Mouse (Mus musculus): Measurements from ENCODE around the gene Psg21. TPM values are rescaled to one million over a fixed set of nuclear protein-coding genes. Genes with fewer than 3 reads are reported as not detected.
"Not testable (repeated sequence)": the region's sequence is repeated elsewhere in the genome, so short reads cannot be mapped to it uniquely, and the experiment has no call there.

Gene Psg21
- polyA plus RNA-seq (2015; fragmentation: Nextera tagmentation; extraction: Ambion mirVana): not detected in 2 replicates

DNA sequence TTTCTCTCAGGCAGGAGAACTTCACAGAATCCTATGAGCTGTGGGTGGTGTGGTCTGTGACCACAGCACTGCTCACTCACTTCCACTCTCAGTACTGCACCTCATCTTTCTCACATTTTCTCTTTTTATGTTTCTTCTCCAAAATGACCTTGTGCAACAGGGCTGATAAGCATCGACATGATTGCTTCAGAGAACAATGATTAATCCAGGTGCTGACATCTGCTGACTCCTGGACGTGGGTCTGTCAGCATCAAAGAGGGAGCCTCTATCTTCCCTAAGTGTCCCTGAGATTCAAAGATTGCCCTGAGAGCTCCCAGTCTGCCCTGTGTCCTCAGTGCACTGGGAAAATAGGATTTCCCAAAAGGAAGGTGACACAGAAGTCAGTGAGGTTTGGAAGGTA is at the start of gene Psg21:
Gene Psg21 (minus strand): TSS at position 101 of the 400 bp plus-strand sequence.
- 33% methylated on average over 1 of the region's 2 CpGs for WGBS
- H3K27ac ChIP-seq (ENCODE audit: low read length); H3K9me3 ChIP-seq (ENCODE audit: low read length); H3K36me3 ChIP-seq (ENCODE audit: insufficient read depth, low read length); H3K27me3 ChIP-seq (ENCODE audit: insufficient read depth, low read length); H3K4me3 ChIP-seq (ENCODE audit: low read length); H3K9ac ChIP-seq (replicated peaks; ENCODE audit: low read length); ATAC-seq (ENCODE audit: low FRiP score, low TSS enrichment); H3K4me2 ChIP-seq (replicated peaks; ENCODE audit: low read depth, low read length); H3K4me1 ChIP-seq (ENCODE audit: insufficient read depth, low read length): not testable (repeated sequence)

GRCm38 (mm10) chr7:18686085-18686484 is 29.6 kb upstream of the Psg21 start, which contains the start of gene Psg20:
Gene Psg20, minus strand, starts transcription at chr7:18686185.
- Histone ChIP-seq H3K9me3 (ENCODE audit: low read length) (no peaks in the 10 kb centered on the region), H3K9ac (replicated peaks; ENCODE audit: low read length) (no peak within 1 kb of the TSS), H3K4me1 (ENCODE audit: insufficient read depth, low read length) (no peaks in the 10 kb centered on the region), H3K27me3 (ENCODE audit: insufficient read depth, low read length) (no peaks in the 10 kb centered on the region), H3K4me3 (ENCODE audit: low read length) (no peak within 1 kb of the TSS), H3K36me3 (ENCODE audit: insufficient read depth, low read length) (no peaks in the 10 kb centered on the region), H3K4me2 (replicated peaks; ENCODE audit: low read depth, low read length) (no peak within 1 kb of the TSS), H3K27ac (ENCODE audit: low read length) (no peak within 1 kb of the TSS)
- ATAC-seq (ENCODE audit: low FRiP score, low TSS enrichment): no peak
- WGBS: 67% methylated on average over 2 of the region's 2 CpGs

GRCm38 (mm10) chr7:18685586-18685985 is 29.1 kb upstream of the Psg21 start:
- no peaks in the 10 kb centered on the region for H3K9me3 ChIP-seq (ENCODE audit: low read length)
- H3K36me3 ChIP-seq (ENCODE audit: insufficient read depth, low read length): no peaks in the 10 kb centered on the region
- H3K4me3 ChIP-seq (ENCODE audit: low read length): no peak overlapping the region
- H3K4me1 ChIP-seq (ENCODE audit: insufficient read depth, low read length): no peaks in the 10 kb centered on the region
- H3K27me3 ChIP-seq (ENCODE audit: insufficient read depth, low read length): no peaks in the 10 kb centered on the region
- H3K9ac ChIP-seq (replicated peaks; ENCODE audit: low read length): no peak overlapping the region
- no peak overlapping the region for H3K4me2 ChIP-seq (replicated peaks; ENCODE audit: low read depth, low read length)
- ATAC-seq (ENCODE audit: low FRiP score, low TSS enrichment): no peak
- H3K27ac ChIP-seq (ENCODE audit: low read length): no peak overlapping the region

DNA sequence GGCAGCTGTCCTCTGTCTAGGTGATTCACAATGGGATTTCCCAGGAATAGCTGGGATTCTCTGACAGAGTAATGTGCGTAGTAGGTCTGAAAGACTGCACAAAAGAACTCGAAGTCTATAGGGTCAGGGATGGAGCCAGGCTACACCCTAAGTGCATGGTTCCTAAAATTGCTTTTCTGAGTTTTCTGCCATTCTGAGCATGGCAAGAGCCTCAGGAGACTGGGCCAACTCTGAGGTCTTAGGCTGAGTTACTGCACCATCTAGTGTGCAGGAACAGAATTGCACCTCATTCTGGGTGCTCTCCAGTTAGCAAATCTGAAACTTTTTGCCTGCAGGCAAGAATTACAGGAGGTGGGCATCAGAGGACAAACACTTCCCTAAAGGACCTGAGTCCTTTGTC is 23.2 kb upstream of the Psg21 start:
- H3K9ac ChIP-seq (replicated peaks; ENCODE audit: low read length): no peak overlapping the region
- H3K27ac ChIP-seq (ENCODE audit: low read length): no peak overlapping the region
- H3K4me1 ChIP-seq (ENCODE audit: insufficient read depth, low read length): no peaks in the 10 kb centered on the region
- no peak overlapping the region for H3K4me2 ChIP-seq (replicated peaks; ENCODE audit: low read depth, low read length)
- H3K27me3 ChIP-seq (ENCODE audit: insufficient read depth, low read length): no peaks in the 10 kb centered on the region
- WGBS: 57% methylated on average over 2 of the region's 2 CpGs
- no peak for ATAC-seq (ENCODE audit: low FRiP score, low TSS enrichment)
- no peaks in the 10 kb centered on the region for H3K9me3 ChIP-seq (ENCODE audit: low read length)
- H3K36me3 ChIP-seq (ENCODE audit: insufficient read depth, low read length): no peaks in the 10 kb centered on the region
- H3K4me3 ChIP-seq (ENCODE audit: low read length): no peak overlapping the region

DNA sequence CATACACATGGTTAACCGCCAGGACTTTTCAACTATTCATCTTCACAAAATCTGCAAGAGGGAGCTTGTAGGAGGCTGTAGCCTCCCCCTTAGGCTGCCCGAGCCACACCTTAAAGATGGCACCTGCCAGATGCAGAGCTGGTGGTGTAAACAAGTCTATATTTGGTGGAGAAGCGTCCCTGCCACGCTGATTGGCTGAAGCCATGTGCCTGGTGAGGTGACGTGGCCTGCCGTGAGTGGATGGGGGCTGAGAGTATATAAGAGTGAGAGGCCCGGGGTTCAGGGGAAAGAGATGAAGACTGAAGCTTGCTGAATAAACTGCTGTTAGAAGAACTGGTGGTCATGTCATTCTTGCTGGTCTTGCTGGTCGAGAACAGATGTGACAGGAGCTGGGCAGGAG is 29.6 kb downstream of the Psg21 start:
- H3K4me3 ChIP-seq (ENCODE audit: low read length); H3K27me3 ChIP-seq (ENCODE audit: insufficient read depth, low read length); ATAC-seq (ENCODE audit: low FRiP score, low TSS enrichment); H3K27ac ChIP-seq (ENCODE audit: low read length); H3K9me3 ChIP-seq (ENCODE audit: low read length); H3K4me1 ChIP-seq (ENCODE audit: insufficient read depth, low read length); H3K36me3 ChIP-seq (ENCODE audit: insufficient read depth, low read length); H3K9ac ChIP-seq (replicated peaks; ENCODE audit: low read length); H3K4me2 ChIP-seq (replicated peaks; ENCODE audit: low read depth, low read length): not testable (repeated sequence)
- 87% methylated on average over 8 of the region's 8 CpGs for WGBS

- H3K4me3 ChIP-seq (ENCODE audit: low read length); H3K27ac ChIP-seq (ENCODE audit: low read length); ATAC-seq (ENCODE audit: low FRiP score, low TSS enrichment); H3K27me3 ChIP-seq (ENCODE audit: insufficient read depth, low read length); H3K36me3 ChIP-seq (ENCODE audit: insufficient read depth, low read length); H3K9me3 ChIP-seq (ENCODE audit: low read length); H3K4me1 ChIP-seq (ENCODE audit: insufficient read depth, low read length); H3K4me2 ChIP-seq (replicated peaks; ENCODE audit: low read depth, low read length); H3K9ac ChIP-seq (replicated peaks; ENCODE audit: low read length): not testable (repeated sequence)
- 50% methylated on average over 1 of the region's 2 CpGs for WGBS
These were observed 40.1 kb downstream of the Psg21 start, which contains the start of gene Psg23 for GRCm38 (mm10) chr7:18616401-18616800. Gene Psg23, minus strand, starts transcription at chr7:18616501.

Other genes starting within 250 kb of the Psg21 start
- not detected in 2 replicates for gene Psg28, start 224.7 kb downstream of the Psg21 start, polyA plus RNA-seq (2015; fragmentation: Nextera tagmentation; extraction: Ambion mirVana)
- not detected in 2 replicates for gene Psg26, start 172.5 kb downstream of the Psg21 start, polyA plus RNA-seq (2015; fragmentation: Nextera tagmentation; extraction: Ambion mirVana)
- gene Psg25, start 124.5 kb downstream of the Psg21 start, polyA plus RNA-seq (2015; fragmentation: Nextera tagmentation; extraction: Ambion mirVana): not detected in 2 replicates
- gene Psg27, start 89.4 kb downstream of the Psg21 start, polyA plus RNA-seq (2015; fragmentation: Nextera tagmentation; extraction: Ambion mirVana): not detected in 2 replicates
- gene Psg23, start 40.2 kb downstream of the Psg21 start, polyA plus RNA-seq (2015; fragmentation: Nextera tagmentation; extraction: Ambion mirVana): not detected in 2 replicates
- gene Psg20, start 29.5 kb upstream of the Psg21 start, polyA plus RNA-seq (2015; fragmentation: Nextera tagmentation; extraction: Ambion mirVana): not detected in 2 replicates
- gene Psg22, start 61.4 kb upstream of the Psg21 start, polyA plus RNA-seq (2015; fragmentation: Nextera tagmentation; extraction: Ambion mirVana): not detected in 2 replicates
- gene Psg19, start 141.8 kb upstream of the Psg21 start, polyA plus RNA-seq (2015; fragmentation: Nextera tagmentation; extraction: Ambion mirVana): not detected in 2 replicates
- gene Psg17, start 164.9 kb upstream of the Psg21 start, polyA plus RNA-seq (2015; fragmentation: Nextera tagmentation; extraction: Ambion mirVana): not detected in 2 replicates
- gene Mill2, start 183.2 kb upstream of the Psg21 start, polyA plus RNA-seq (2015; fragmentation: Nextera tagmentation; extraction: Ambion mirVana): 1.4 and 1.6 TPM in 2 replicates
- 1.8 TPM in 2 replicates for gene Pglyrp1, start 214.6 kb upstream of the Psg21 start, polyA plus RNA-seq (2015; fragmentation: Nextera tagmentation; extraction: Ambion mirVana)

Data from kidney, embryonic 16.5 days (tissue).